Mouse (Mus musculus) gastrocnemius, postnatal 14 days (tissue): ENCODE measurements around the gene Gpr3. TPM values are rescaled to one million over a fixed set of nuclear protein-coding genes. Genes with fewer than 3 reads are reported as not detected.

Source experiments
- DNase-seq: peaks from one replicate; pipeline ENCODE4 v3.0.0; 2021; ENCODE audit warnings: mixed read lengths
- intact Hi-C: fragments of 180-260 bp; cut with DNase I; formaldehyde crosslinking; loops from one replicate; pipeline ENCODE4 v1.15.1; 2025; ENCODE audit warnings: low total_unique reads
- microRNA-seq, 2 experiments: library from miRNA; unstranded; fragments of <30 nt; microRNA quantifications; one replicate each; pipeline ENCODE4 v1.2.0; 2021
- total RNA-seq, 2 experiments: library from RNA; stranded (reverse); gene quantifications; 2 replicates each; pipeline ENCODE4 v1.2.3; 2021

Gpr3 gene
- total RNA-seq, 2 experiments from 2014 or later: not detected

DNA sequence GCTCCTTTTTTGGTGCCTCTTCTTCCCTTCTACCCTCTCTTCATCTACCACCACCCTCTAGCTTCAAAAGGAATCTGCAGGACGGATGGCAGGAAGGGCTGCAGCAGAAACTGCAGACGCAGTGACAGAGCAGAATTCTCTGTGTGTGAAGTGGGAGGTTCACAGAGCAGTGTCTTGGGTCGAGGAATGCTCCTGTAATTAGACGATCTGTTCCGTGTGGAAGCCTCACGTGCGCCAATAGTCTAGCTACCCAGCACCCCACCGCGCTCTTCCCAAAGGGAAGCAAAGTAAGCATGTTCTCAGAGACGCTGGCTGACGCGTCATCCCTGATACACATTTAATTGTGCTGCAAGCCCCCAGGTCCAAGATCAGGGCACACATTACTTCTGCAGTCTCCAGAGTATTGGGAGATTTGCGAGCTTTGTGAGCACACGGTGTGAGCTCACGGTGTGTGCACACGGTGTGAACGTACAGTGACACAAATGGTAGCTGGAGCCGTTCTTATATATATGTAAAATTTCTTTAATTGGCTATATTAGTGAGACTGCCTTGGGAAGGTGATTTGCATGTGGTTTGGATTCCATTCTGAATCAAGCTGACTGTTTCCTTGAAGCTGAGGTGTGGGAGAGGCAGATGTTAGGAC, 35.5 kb downstream of the Gpr3 start:
- intact Hi-C loops: no loop called here
- DNase-seq: no peak

- intact Hi-C loops: no loop called here
- peak; percentile 41 for DNase-seq
These were observed 36.2 kb downstream of the Gpr3 start for GRCm38 (mm10) chr4:133175998-133176760.

DNA sequence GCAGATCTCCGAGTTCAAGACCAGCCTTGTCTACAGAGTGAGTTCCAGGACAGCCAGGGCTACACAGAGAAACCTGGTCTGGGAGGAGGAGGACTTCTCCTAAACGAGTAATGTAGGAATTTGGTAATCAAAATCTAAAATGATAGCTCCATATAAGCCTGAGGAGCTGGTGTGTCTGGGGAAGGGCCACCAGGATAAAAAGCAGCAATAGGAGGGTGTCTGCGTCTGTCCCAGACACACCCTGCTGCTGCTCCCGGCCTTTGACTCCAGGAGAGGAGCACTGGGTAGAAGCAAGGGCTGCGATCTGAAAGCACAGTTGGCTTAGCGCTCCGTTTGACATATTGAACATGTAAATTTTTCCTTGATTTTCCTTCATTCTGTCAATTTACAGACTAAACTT, 37.1 kb downstream of the Gpr3 start:
- intact Hi-C loops: no loop called here
- DNase-seq: no peak

DNA sequence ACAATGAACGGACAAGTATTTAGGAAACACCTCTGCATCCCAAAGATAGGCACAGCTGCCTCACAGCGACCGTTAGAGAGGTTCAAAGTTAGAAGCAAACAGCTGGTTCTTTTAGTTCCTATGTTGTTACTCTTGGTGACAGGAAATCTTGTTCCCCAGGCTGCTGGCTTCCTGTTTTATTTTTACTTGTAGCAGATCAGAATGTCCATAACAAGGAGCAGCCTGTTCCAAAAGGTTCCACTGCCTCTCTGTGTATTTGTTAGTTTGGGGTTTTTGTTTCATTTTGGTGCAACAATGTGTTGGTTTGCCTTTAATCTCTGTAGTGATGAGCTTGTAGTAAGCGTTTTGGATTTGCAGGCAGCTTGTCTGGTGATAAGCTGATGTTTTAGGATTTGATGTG, 38.0 kb downstream of the Gpr3 start:
- DNase-seq: no peak
- intact Hi-C loops: no loop called here

- intact Hi-C loops: no loop called here
These were observed 39.9 kb downstream of the Gpr3 start for GRCm38 (mm10) chr4:133172451-133172850.

GRCm38 (mm10) chr4:133170616-133171015, 41.7 kb downstream of the Gpr3 start:
- no peak for DNase-seq
- intact Hi-C loops: no loop called here

More at GRCm38 (mm10) chr4:133172451-133172850, 39.9 kb downstream of the Gpr3 start:
- no peak for DNase-seq

DNA sequence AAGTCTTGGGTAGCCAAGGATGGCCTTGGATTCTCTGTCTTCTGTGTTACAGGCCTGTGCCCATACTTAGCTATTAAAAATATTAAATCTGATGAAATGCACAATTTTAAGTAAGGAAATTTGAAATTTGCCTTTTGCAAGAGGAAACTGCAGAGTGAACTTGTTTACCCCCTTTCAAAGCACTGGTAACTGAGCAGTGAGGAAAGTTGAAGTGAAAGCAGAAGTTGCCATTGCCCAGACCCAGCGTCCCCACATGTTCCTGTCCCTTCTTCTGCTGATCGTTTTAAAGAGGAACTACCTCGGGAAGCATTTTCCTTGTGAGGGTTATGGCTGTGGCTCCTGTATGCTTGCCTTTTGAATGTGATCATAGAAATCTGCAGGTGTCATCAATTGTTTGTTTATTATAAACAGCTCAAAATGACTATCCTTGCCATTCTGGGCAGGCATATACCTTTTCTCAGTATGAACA, 42.2 kb downstream of the Gpr3 start:
- no peak for DNase-seq
- intact Hi-C loops: no loop called here

- DNase-seq: no peak
- intact Hi-C loops: no loop called here
These were observed 42.9 kb downstream of the Gpr3 start for GRCm38 (mm10) chr4:133169237-133170055.

- no peak for DNase-seq
- intact Hi-C loops: no loop called here
These were observed 45.6 kb downstream of the Gpr3 start for GRCm38 (mm10) chr4:133166773-133167172.

GRCm38 (mm10) chr4:133162196-133162595, 50.1 kb downstream of the Gpr3 start:
- DNase-seq: no peak
- intact Hi-C loops: no loop called here

- intact Hi-C loops: no loop called here
- no peak for DNase-seq
These were observed 51.5 kb downstream of the Gpr3 start for GRCm38 (mm10) chr4:133160821-133161220.

DNA sequence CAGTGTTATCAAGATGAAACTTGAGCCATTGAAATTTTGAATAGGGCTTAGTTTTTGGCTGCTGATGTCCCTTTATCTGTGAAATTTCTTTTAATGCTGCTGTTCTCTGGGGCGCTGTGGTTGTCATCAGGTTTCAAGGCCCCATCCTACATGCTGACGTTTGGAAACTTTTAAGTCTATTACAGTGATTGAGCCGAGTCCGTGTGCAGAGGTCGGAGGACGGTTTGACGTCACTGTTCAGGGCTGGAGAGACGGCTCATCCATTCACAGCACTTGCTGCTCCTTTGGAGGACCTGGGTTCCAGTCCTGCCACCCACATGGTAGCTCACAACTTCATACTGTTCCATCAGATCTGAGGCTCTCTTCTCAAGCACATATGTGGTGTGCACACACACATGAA, 52.1 kb downstream of the Gpr3 start:
- no peak for DNase-seq
- intact Hi-C loops: no loop called here

DNA sequence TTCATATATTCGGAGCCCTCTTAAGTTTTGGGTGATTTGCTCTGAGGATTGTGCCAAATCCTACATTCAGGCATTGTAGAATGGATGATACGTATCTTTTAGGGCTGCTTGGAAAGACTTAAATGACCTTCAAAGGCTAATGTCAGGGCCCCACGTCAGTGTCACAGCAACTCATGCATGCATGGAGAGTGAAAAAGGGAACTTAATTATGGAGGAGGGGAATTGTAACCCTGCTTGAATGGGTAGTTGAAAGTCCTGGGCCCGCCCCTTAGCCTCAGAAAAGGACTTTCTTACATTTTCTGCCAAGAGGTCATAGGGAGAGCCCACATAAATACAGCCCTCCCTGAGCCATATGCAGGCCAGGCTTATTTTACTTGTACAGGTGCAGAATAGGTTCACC, 52.7 kb downstream of the Gpr3 start:
- intact Hi-C loops: no loop called here
- no peak for DNase-seq

Small RNA genes lying within 50 kb of the gene (microRNA-seq; reads per million reads assigned to microRNA genes)
- gene Mir7017: 0.96 to 1.5 reads per million in 2 experiments

Other genes starting within 250 kb of the Gpr3 start
- gene Fgr, start 238.4 kb downstream of the Gpr3 start, total RNA-seq: under 1 TPM; 0.10 to 0.16 TPM
- gene Ahdc1, start 201.3 kb downstream of the Gpr3 start, total RNA-seq: 10 to 100 TPM; 37.1 to 56.1 TPM
- gene Wasf2, start 82.0 kb downstream of the Gpr3 start, total RNA-seq: 10 to 100 TPM; 53.8 to 63.9 TPM
- not detected for gene Cd164l2, start 405 bp downstream of the Gpr3 start, total RNA-seq
- 10 to 100 TPM in 1 of 2 experiments, 1 to 10 TPM in 1; 4.0 to 15.3 TPM for gene Map3k6, start 28.3 kb upstream of the Gpr3 start, total RNA-seq
- gene Sytl1, start 50.6 kb upstream of the Gpr3 start, total RNA-seq: under 1 TPM; 0.49 to 0.62 TPM
- 10 to 100 TPM; 21.1 to 22.6 TPM for gene Tmem222, start 65.3 kb upstream of the Gpr3 start, total RNA-seq
- 10 to 100 TPM; 49.4 to 54.9 TPM for gene Wdtc1, start 140.9 kb upstream of the Gpr3 start, total RNA-seq
- 10 to 100 TPM in 1 of 2 experiments, 1 to 10 TPM in 1; 10.0 to 12.8 TPM for gene Slc9a1, start 157.2 kb upstream of the Gpr3 start, total RNA-seq